Mouse (Mus musculus) myocyte (in vitro differentiated cells): ENCODE results near the gene March1. TPM values are rescaled to one million over a fixed set of nuclear protein-coding genes. Genes with fewer than 3 reads are reported as not detected.

Source experiments
- H3K27me3 ChIP-seq: one replicate; pipeline ENCODE4 v1.6.1; 2011; ENCODE audit not compliant: control insufficient read depth, insufficient read depth, insufficient read length
- H3K36me3 ChIP-seq: one replicate; pipeline ENCODE4 v1.6.1; 2011; ENCODE audit not compliant: control insufficient read depth, insufficient read depth
- H3K4me2 ChIP-seq: one replicate; pipeline ENCODE4 v1.6.1; 2011; ENCODE audit warnings: low read depth, control low read depth
- H3K4me3 ChIP-seq: one replicate; pipeline ENCODE4 v1.5.1; 2011; ENCODE audit warnings: mild to moderate bottlenecking, control low read depth, moderate library complexity
- H3K79me2 ChIP-seq: one replicate; pipeline ENCODE4 v1.6.1; 2011; ENCODE audit not compliant: control insufficient read depth, insufficient read depth
- H3ac ChIP-seq: one replicate; pipeline ENCODE4 v1.6.1; 2011; ENCODE audit not compliant: control insufficient read depth, insufficient read length
- CEBPB ChIP-seq: IDR thresholded peaks from 2 replicates; pipeline ENCODE4 v1.6.1; 2011; ENCODE audit warnings: mild to moderate bottlenecking, moderate library complexity; ENCODE audit not compliant: poor library complexity, insufficient read depth, severe bottlenecking
- E2F4 ChIP-seq: IDR thresholded peaks from one replicate; pipeline ENCODE4 v1.6.1; 2011; ENCODE audit warnings: mild to moderate bottlenecking, control low read depth, moderate library complexity; ENCODE audit not compliant: insufficient read depth
- MAX ChIP-seq: IDR thresholded peaks from one replicate; pipeline ENCODE4 v1.6.1; 2011; ENCODE audit warnings: low read depth, mild to moderate bottlenecking, control low read depth
- MYOD1 ChIP-seq, 3 experiments: IDR thresholded peaks; one replicate each; pipeline ENCODE4 v1.6.1; 2011; ENCODE audit warnings: control low read depth in 2 of 3, low read depth in 2 of 3, mild to moderate bottlenecking in 2 of 3, moderate library complexity in 1 of 3; ENCODE audit not compliant: insufficient read length in 2 of 3, control insufficient read depth in 1 of 3
- MYOG ChIP-seq, 3 experiments: IDR thresholded peaks; one replicate each; pipeline ENCODE4 v1.6.1; 2011; ENCODE audit warnings: control low read depth in 2 of 3, low read depth in 2 of 3, mild to moderate bottlenecking in 2 of 3; ENCODE audit not compliant: insufficient read length in 2 of 3, control insufficient read depth in 1 of 3, insufficient read depth in 1 of 3
- POLR2A ChIP-seq: IDR thresholded peaks from one replicate; pipeline ENCODE4 v1.6.1; 2011; ENCODE audit warnings: low read depth, mild to moderate bottlenecking, control low read depth, moderate library complexity; ENCODE audit not compliant: insufficient read length
- POLR2AphosphoS2 ChIP-seq: IDR thresholded peaks from one replicate; pipeline ENCODE4 v1.6.1; 2011; ENCODE audit warnings: low read depth, control low read depth; ENCODE audit not compliant: insufficient read length
- REST ChIP-seq: IDR thresholded peaks from one replicate; pipeline ENCODE4 v1.6.1; 2011; ENCODE audit warnings: mild to moderate bottlenecking, control low read depth, moderate library complexity; ENCODE audit not compliant: insufficient read depth, insufficient read length
- SRF ChIP-seq: IDR thresholded peaks from one replicate; pipeline ENCODE4 v1.6.1; 2011; ENCODE audit warnings: low read depth; ENCODE audit not compliant: control insufficient read depth, insufficient read length
- TCF12 ChIP-seq: IDR thresholded peaks from one replicate; pipeline ENCODE4 v1.6.1; 2011; ENCODE audit warnings: mild to moderate bottlenecking, control low read depth; ENCODE audit not compliant: poor library complexity, insufficient read depth, severe bottlenecking
- TCF3 ChIP-seq: IDR thresholded peaks from one replicate; pipeline ENCODE4 v1.6.1; 2011; ENCODE audit warnings: low read depth, control low read depth; ENCODE audit not compliant: insufficient read length
- USF1 ChIP-seq: IDR thresholded peaks from one replicate; pipeline ENCODE4 v1.6.1; 2011; ENCODE audit warnings: low read depth, mild to moderate bottlenecking, control low read depth, moderate library complexity
- polyA plus RNA-seq: library from polyadenylated mRNA; unstranded; fragments of >200 nt; fragmentation: generic; extraction: Trizol; gene quantifications from one replicate; pipeline ENCODE4 v1.2.1, GENCODE M21; 2012; ENCODE audit warnings: missing spikeins

Gene March1
- polyA plus RNA-seq, 1 experiment, result 0.06 TPM

- TF ChIP-seq MYOG (IDR thresholded peaks at IDR 0.05; ENCODE audit: control insufficient read depth in 1 of 3, insufficient read depth in 1 of 3, insufficient read length in 2 of 3, low read depth in 2 of 3), result no peak
- no peak for TF ChIP-seq SRF
- no peak for TF ChIP-seq CEBPB
- no peak for TF ChIP-seq REST
- no peak for TF ChIP-seq TCF12
- no peak for TF ChIP-seq POLR2A
- no peak for TF ChIP-seq USF1
- TF ChIP-seq TCF3, result no peak
- no peak for TF ChIP-seq MAX
- no peak for TF ChIP-seq MYOD1 (IDR thresholded peaks at IDR 0.05; ENCODE audit: control insufficient read depth in 1 of 3, insufficient read length in 2 of 3, low read depth in 2 of 3)
- TF ChIP-seq POLR2AphosphoS2, result no peak
- TF ChIP-seq E2F4, result no peak
- H3K36me3 ChIP-seq, result no peaks in the 10 kb centered on the region
- no peaks in the 10 kb centered on the region for H3K27me3 ChIP-seq
- no peak overlapping the region for H3K4me2 ChIP-seq
- no peak overlapping the region for H3ac ChIP-seq
- no peaks in the 10 kb centered on the region for H3K79me2 ChIP-seq
- no peak overlapping the region for H3K4me3 ChIP-seq
Measured at GRCm38 (mm10) chr8:66445351-66445750, 827.7 kb downstream of the March1 start.

DNA sequence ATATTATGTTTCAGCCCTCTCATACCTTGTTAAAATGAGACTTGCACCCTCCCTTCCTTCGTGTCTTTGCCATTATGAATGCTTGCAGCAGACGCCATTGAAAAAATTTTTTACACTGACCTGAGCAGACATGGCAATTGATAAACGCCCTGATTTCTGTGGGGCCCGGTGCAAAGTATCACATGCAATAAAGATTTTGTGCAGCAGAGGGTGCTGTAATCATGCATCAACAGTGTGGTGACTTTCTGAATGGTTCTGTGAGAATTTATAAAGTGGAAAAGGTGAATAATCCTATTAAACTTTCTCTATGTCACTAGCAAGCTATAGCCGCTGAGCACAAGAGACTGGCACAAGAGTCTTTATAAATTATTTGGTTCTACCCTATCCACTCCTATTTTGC lies 833.0 kb downstream of the March1 start:
- no peaks in the 10 kb centered on the region for H3K36me3 ChIP-seq
- no peak overlapping the region for H3ac ChIP-seq
- H3K79me2 ChIP-seq, result no peaks in the 10 kb centered on the region
- H3K27me3 ChIP-seq, result no peaks in the 10 kb centered on the region
- TF ChIP-seq CEBPB, result no peak
- no peak for TF ChIP-seq MYOD1 (IDR thresholded peaks at IDR 0.05; ENCODE audit: control insufficient read depth in 1 of 3, insufficient read length in 2 of 3, low read depth in 2 of 3)
- no peak for TF ChIP-seq TCF12
- TF ChIP-seq MAX, result no peak
- TF ChIP-seq TCF3, result no peak
- TF ChIP-seq POLR2AphosphoS2, result no peak
- no peak for TF ChIP-seq REST
- TF ChIP-seq MYOG (IDR thresholded peaks at IDR 0.05; ENCODE audit: control insufficient read depth in 1 of 3, insufficient read depth in 1 of 3, insufficient read length in 2 of 3, low read depth in 2 of 3), result no peak
- no peak for TF ChIP-seq USF1
- no peak for TF ChIP-seq SRF
- no peak for TF ChIP-seq POLR2A
- no peak for TF ChIP-seq E2F4
- H3K4me2 ChIP-seq, result no peak overlapping the region
- H3K4me3 ChIP-seq, result no peak overlapping the region

DNA sequence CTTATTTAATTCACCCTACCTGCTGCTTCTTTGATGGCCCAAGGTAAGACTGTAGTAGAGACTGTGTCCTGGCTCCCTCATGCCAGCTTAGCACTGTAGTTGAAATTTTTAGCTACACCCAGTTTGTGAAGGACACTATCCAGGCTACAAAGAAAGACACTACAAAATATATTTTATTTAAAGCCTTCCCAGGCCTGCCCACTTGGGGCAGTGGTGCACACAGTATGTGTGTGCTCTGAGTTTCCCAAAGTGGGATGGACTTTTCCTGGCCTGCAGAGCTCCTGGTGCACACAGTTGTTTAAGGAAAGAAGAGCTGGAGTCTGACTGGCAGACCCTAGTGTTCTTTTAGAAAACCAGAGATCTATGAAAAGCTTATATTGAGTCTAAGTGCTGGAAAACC lies 839.4 kb downstream of the March1 start:
- H3K4me2 ChIP-seq, result no peak overlapping the region
- H3K4me3 ChIP-seq, result no peak overlapping the region
- H3K79me2 ChIP-seq, result no peaks in the 10 kb centered on the region
- H3K36me3 ChIP-seq, result no peaks in the 10 kb centered on the region
- H3K27me3 ChIP-seq, result no peaks in the 10 kb centered on the region
- no peak for TF ChIP-seq CEBPB
- no peak for TF ChIP-seq USF1
- no peak for TF ChIP-seq POLR2AphosphoS2
- TF ChIP-seq REST, result no peak
- no peak for TF ChIP-seq TCF3
- TF ChIP-seq E2F4, result no peak
- TF ChIP-seq MYOD1 (IDR thresholded peaks at IDR 0.05; ENCODE audit: control insufficient read depth in 1 of 3, insufficient read length in 2 of 3, low read depth in 2 of 3), result no peak
- no peak for TF ChIP-seq POLR2A
- no peak for TF ChIP-seq TCF12
- TF ChIP-seq MAX, result no peak
- no peak for TF ChIP-seq MYOG (IDR thresholded peaks at IDR 0.05; ENCODE audit: control insufficient read depth in 1 of 3, insufficient read depth in 1 of 3, insufficient read length in 2 of 3, low read depth in 2 of 3)
- no peak for TF ChIP-seq SRF
- H3ac ChIP-seq, result no peak overlapping the region

DNA sequence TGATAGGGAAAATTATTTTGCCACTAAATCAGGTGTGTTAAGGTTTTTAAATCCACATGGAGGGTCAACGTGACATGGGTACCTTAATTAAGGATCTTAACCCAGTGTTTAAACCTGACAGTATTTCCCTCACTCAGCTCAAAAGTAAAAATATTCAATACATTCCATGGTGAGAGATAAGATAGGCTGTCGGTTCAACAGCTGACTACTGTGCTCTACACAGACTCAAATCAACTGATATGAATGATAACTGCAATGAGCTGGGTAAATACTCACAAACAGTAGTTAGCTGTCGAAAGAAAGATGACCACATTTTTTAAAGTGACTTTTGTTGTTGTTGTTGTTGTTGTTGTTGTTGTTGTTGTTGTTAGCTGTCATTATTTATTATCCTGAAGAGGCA lies 852.1 kb downstream of the March1 start:
- no peak for TF ChIP-seq MYOD1 (IDR thresholded peaks at IDR 0.05; ENCODE audit: control insufficient read depth in 1 of 3, insufficient read length in 2 of 3, low read depth in 2 of 3)
- TF ChIP-seq TCF12, result no peak
- TF ChIP-seq POLR2AphosphoS2, result no peak
- TF ChIP-seq TCF3, result no peak
- TF ChIP-seq REST, result no peak
- H3K4me3 ChIP-seq, result no peak overlapping the region
- H3K4me2 ChIP-seq, result no peak overlapping the region
- H3ac ChIP-seq, result no peak overlapping the region
- no peaks in the 10 kb centered on the region for H3K36me3 ChIP-seq
- H3K79me2 ChIP-seq, result no peaks in the 10 kb centered on the region
- H3K27me3 ChIP-seq, result no peaks in the 10 kb centered on the region

DNA sequence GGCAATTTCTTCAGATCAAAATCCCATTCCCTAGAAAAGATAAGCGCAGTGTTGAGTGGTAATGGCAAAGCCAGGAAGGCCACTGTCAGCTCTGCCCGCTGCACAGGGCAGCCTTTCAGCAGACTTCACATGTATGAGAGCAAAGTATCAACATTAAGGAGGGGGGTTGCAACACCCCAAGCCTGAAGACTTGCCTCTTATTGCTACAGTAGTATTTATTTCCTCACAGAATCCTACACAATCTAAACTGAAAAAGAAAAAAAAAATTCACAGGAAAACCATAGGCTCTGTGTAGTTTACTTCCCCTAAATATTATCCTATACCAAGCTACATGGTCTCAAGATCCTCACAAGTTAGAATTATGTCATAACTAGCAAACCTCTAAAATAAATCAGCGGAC lies 859.2 kb downstream of the March1 start:
- Histone ChIP-seq H3ac (no peak overlapping the region), H3K36me3 (peaks cover 23% of the 10 kb centered on the region)
- TF ChIP-seq E2F4, result no peak
- no peak for TF ChIP-seq USF1
- TF ChIP-seq TCF3, result no peak
- TF ChIP-seq MYOG (IDR thresholded peaks at IDR 0.05; ENCODE audit: control insufficient read depth in 1 of 3, insufficient read depth in 1 of 3, insufficient read length in 2 of 3, low read depth in 2 of 3), result no peak
- TF ChIP-seq POLR2AphosphoS2, result no peak
- TF ChIP-seq TCF12, result no peak
- TF ChIP-seq SRF, result no peak
- TF ChIP-seq MYOD1 (IDR thresholded peaks at IDR 0.05; ENCODE audit: control insufficient read depth in 1 of 3, insufficient read length in 2 of 3, low read depth in 2 of 3), result no peak

More for the DNA sequence above, 859.2 kb downstream of the March1 start:
- Histone ChIP-seq H3K27me3 (no peaks in the 10 kb centered on the region), H3K4me3 (no peak overlapping the region), H3K4me2 (no peak overlapping the region), H3K79me2 (no peaks in the 10 kb centered on the region)
